16 mouse cellular contexts compared by ENCODE assay signal in the genomic region with DNA sequence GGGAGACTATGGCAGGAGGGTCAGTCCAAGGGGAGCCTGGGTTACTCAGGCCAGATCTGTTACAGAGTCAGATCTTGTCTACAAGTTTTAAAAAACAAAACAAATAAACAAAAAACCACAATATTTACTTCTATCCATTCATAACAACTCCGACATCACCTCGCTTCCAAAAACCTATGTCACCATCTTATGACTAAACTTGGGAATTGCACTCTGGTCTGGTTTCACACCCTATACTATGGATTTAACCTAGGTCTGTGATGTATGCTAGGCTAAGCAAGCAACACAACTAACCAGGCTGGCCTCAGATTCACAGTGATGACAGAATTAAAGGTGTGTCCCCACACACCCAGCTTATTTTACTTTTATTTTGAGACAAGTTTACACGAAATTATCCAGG. TPM values are rescaled to one million over a fixed set of nuclear protein-coding genes. Genes with fewer than 3 reads are reported as not detected.
DNase-seq lines count a peak whose midpoint lies in the region; ATAC-seq and TF ChIP-seq lines count a peak whose summit lies in the region.
"Had no signal": no experiment of that assay in that cellular context is flagged by ENCODE, and none has a peak within 500 bp of the region (broad histone marks: within the 10 kb centered on the region; RNA-seq: fewer than 3 reads in every experiment).

No protein-coding gene starts in this region.

- peak; percentile 62 for TF ChIP-seq CTCF in midbrain, postnatal 0 days (IDR thresholded peaks at IDR 0.05)

- H3K9me3 ChIP-seq in heart, embryonic 15.5 days (replicated peaks), result no peaks in the 10 kb centered on the region
- no peaks in the 10 kb centered on the region for H3K9me3 ChIP-seq in midbrain, embryonic 10.5 days (replicated peaks)
- H3K9me3 ChIP-seq in midbrain, embryonic 15.5 days, result no peaks in the 10 kb centered on the region
- no peaks in the 10 kb centered on the region for H3K9me3 ChIP-seq in forebrain, embryonic 14.5 days (replicated peaks; ENCODE audit: control insufficient read depth, low read length)
- no peaks in the 10 kb centered on the region for H3K9me3 ChIP-seq in midbrain, postnatal 0 days (ENCODE audit: low read length)
- H3K9me3 ChIP-seq: intestine, embryonic 15.5 days had no signal

- ATAC-seq in heart, embryonic 15.5 days (replicated peaks; ENCODE audit: insufficient number of reproducible peaks, insufficient read depth, low FRiP score, low read depth), result no peak
- no peak for ATAC-seq in midbrain, embryonic 15.5 days (replicated peaks)
- ATAC-seq in forebrain, embryonic 14.5 days, result no peak
- no peak for ATAC-seq in midbrain, postnatal 0 days (ENCODE audit: low FRiP score)
- ATAC-seq: intestine, embryonic 15.5 days; Patski had no signal

- no peak overlapping the region for H3K4me2 ChIP-seq in heart, embryonic 15.5 days
- no peak overlapping the region for H3K4me2 ChIP-seq in midbrain, embryonic 15.5 days
- no peak overlapping the region for H3K4me2 ChIP-seq in forebrain, embryonic 14.5 days (ENCODE audit: low read length)
- H3K4me2 ChIP-seq in midbrain, postnatal 0 days (ENCODE audit: low read depth, low read length, poor library complexity, severe bottlenecking), result peak overlapping the region; percentile 26; the same call in 1 of the 2 replicates
- H3K4me2 ChIP-seq: heart, embryonic 11.5 days had no signal

- no peaks in the 10 kb centered on the region for H3K27me3 ChIP-seq in heart, embryonic 15.5 days
- no peaks in the 10 kb centered on the region for H3K27me3 ChIP-seq in midbrain, embryonic 10.5 days (ENCODE audit: low read depth, poor library complexity, severe bottlenecking)
- H3K27me3 ChIP-seq in midbrain, embryonic 15.5 days (replicated peaks), result no peaks in the 10 kb centered on the region
- H3K27me3 ChIP-seq in forebrain, embryonic 14.5 days (replicated peaks; ENCODE audit: control insufficient read depth, insufficient read depth, low read length), result no peaks in the 10 kb centered on the region
- no peaks in the 10 kb centered on the region for H3K27me3 ChIP-seq in midbrain, postnatal 0 days (ENCODE audit: insufficient read depth, low read length)
- H3K27me3 ChIP-seq: intestine, embryonic 15.5 days; Patski had no signal

- peaks cover 19% of the 10 kb centered on the region for H3K4me1 ChIP-seq in heart, embryonic 15.5 days (replicated peaks)
- peaks cover 12% of the 10 kb centered on the region for H3K4me1 ChIP-seq in midbrain, embryonic 10.5 days
- H3K4me1 ChIP-seq in midbrain, embryonic 15.5 days, result peaks cover 6% of the 10 kb centered on the region; the same call in 1 of the 2 replicates
- no peaks in the 10 kb centered on the region for H3K4me1 ChIP-seq in forebrain, embryonic 14.5 days (ENCODE audit: control insufficient read depth, insufficient read depth, low read length)
- H3K4me1 ChIP-seq in midbrain, postnatal 0 days (ENCODE audit: insufficient read depth, low read length), result no peaks in the 10 kb centered on the region

- no peak overlapping the region for H3K27ac ChIP-seq in heart, embryonic 15.5 days
- peak overlapping the region; percentile 84 for H3K27ac ChIP-seq in midbrain, embryonic 10.5 days (replicated peaks)
- no peak overlapping the region for H3K27ac ChIP-seq in midbrain, embryonic 15.5 days
- no peak overlapping the region for H3K27ac ChIP-seq in forebrain, embryonic 14.5 days (ENCODE audit: low read depth, low read length)
- no peak overlapping the region for H3K27ac ChIP-seq in midbrain, postnatal 0 days (ENCODE audit: low read depth, low read length)
- H3K27ac ChIP-seq: intestine, embryonic 15.5 days had no signal

- H3K4me3 ChIP-seq in heart, embryonic 15.5 days, result no peak overlapping the region
- H3K4me3 ChIP-seq in midbrain, embryonic 10.5 days, result peak overlapping the region; percentile 38; the same call in 1 of the 2 replicates
- no peak overlapping the region for H3K4me3 ChIP-seq in midbrain, embryonic 15.5 days
- H3K4me3 ChIP-seq in forebrain, embryonic 14.5 days (ENCODE audit: low read depth, low read length), result no peak overlapping the region
- no peak overlapping the region for H3K4me3 ChIP-seq in midbrain, postnatal 0 days (ENCODE audit: low read depth, low read length)
- H3K4me3 ChIP-seq: intestine, embryonic 15.5 days had no signal

- peaks cover 13% of the 10 kb centered on the region; the same call in 1 of the 2 replicates for H3K36me3 ChIP-seq in heart, embryonic 15.5 days
- peaks cover 27% of the 10 kb centered on the region for H3K36me3 ChIP-seq in midbrain, embryonic 10.5 days
- H3K36me3 ChIP-seq in midbrain, embryonic 15.5 days (replicated peaks), result peaks cover 22% of the 10 kb centered on the region; the same call in 1 of the 2 replicates
- H3K36me3 ChIP-seq in forebrain, embryonic 14.5 days (ENCODE audit: control insufficient read depth, insufficient read depth, low read length), result peaks cover 28% of the 10 kb centered on the region
- peaks cover 22% of the 10 kb centered on the region for H3K36me3 ChIP-seq in midbrain, postnatal 0 days (ENCODE audit: insufficient read depth, low read length)

- no peak for DNase-seq in heart, adult 9 months (ENCODE audit: low spot score in 2 of 2)
- no peak for DNase-seq in midbrain, embryonic 10.5 days (ENCODE audit: low spot score)
- peak; percentile 43 for DNase-seq in forebrain, embryonic 14.5 days (ENCODE audit: low spot score)
- peak; percentile 42 for DNase-seq in midbrain, postnatal 0 days (ENCODE audit: low spot score)
- no peak for DNase-seq in ovary, adult 18-20 months (ENCODE audit: low spot score)
- DNase-seq in natural killer cell, adult 2 months (ENCODE audit: low spot score in 2 of 2), result no peak
- DNase-seq: adrenal gland, adult 8-10 months had no signal

- peak overlapping the region; percentile 44; the same call in 1 of the 2 replicates for H3K9ac ChIP-seq in heart, embryonic 15.5 days
- no peak overlapping the region for H3K9ac ChIP-seq in midbrain, embryonic 15.5 days
- H3K9ac ChIP-seq in forebrain, embryonic 14.5 days (ENCODE audit: low read length), result peak overlapping the region; percentile 48; the same call in 1 of the 2 replicates
- no peak overlapping the region for H3K9ac ChIP-seq in midbrain, postnatal 0 days (replicated peaks; ENCODE audit: low read length, poor library complexity, severe bottlenecking)
- H3K9ac ChIP-seq: intestine, embryonic 15.5 days had no signal

- WGBS in heart, embryonic 15.5 days, result 63% methylated on average over 3 of the region's 3 CpGs
- 68% methylated on average over 3 of the region's 3 CpGs for WGBS in midbrain, embryonic 10.5 days
- 70% methylated on average over 3 of the region's 3 CpGs for WGBS in midbrain, embryonic 15.5 days
- WGBS in forebrain, embryonic 14.5 days, result 66% methylated on average over 3 of the region's 3 CpGs
- 56% methylated on average over 3 of the region's 3 CpGs for WGBS in midbrain, postnatal 0 days

RNA-seq across cellular contexts. Expression of a gene that starts 1.6 kb away (rescaled TPM):
- 0.41 TPM in 1 of 2 replicates, not detected in the other for polyA plus RNA-seq in heart, embryonic 15.5 days (2015; fragmentation: Nextera tagmentation; extraction: Ambion mirVana)
- not detected in 2 replicates for polyA plus RNA-seq in midbrain, embryonic 10.5 days (2016; fragmentation: Nextera tagmentation; extraction: Ambion mirVana)
- not detected in 2 replicates for polyA plus RNA-seq in midbrain, embryonic 15.5 days (2015; fragmentation: Nextera tagmentation; extraction: Ambion mirVana)
- polyA plus RNA-seq in forebrain, embryonic 14.5 days (2014; fragmentation: Nextera tagmentation; extraction: Ambion mirVana), result not detected in 2 replicates
- total RNA-seq in midbrain, postnatal 0 days (2014; rRNA removed), result not detected in 2 replicates
- not detected in 2 replicates for polyA plus RNA-seq in midbrain, postnatal 0 days (2015; fragmentation: Nextera tagmentation; extraction: Ambion mirVana)
- total RNA-seq: adrenal gland, adult 8-10 months; layer of hippocampus, postnatal 14 days had no signal
- polyA plus RNA-seq: C2C12; heart, embryonic 11.5 days; intestine, embryonic 15.5 days; neural tube, embryonic 11.5 days; Patski; stomach, embryonic 16.5 days had no signal

RNA-seq across cellular contexts. Expression of a gene that starts 8.7 kb away (rescaled TPM):
- polyA plus RNA-seq in heart, embryonic 15.5 days (2015; fragmentation: Nextera tagmentation; extraction: Ambion mirVana), result 0.31 and 0.66 TPM in 2 replicates
- polyA plus RNA-seq in midbrain, embryonic 10.5 days (2016; fragmentation: Nextera tagmentation; extraction: Ambion mirVana), result 0.99 and 1.1 TPM in 2 replicates
- polyA plus RNA-seq in midbrain, embryonic 15.5 days (2015; fragmentation: Nextera tagmentation; extraction: Ambion mirVana), result 1.1 and 2.2 TPM in 2 replicates
- polyA plus RNA-seq in forebrain, embryonic 14.5 days (2014; fragmentation: Nextera tagmentation; extraction: Ambion mirVana), result 0.89 and 1.1 TPM in 2 replicates
- 0.99 and 3.7 TPM in 2 replicates for total RNA-seq in midbrain, postnatal 0 days (2014; rRNA removed)
- 1.3 and 1.8 TPM in 2 replicates for polyA plus RNA-seq in midbrain, postnatal 0 days (2015; fragmentation: Nextera tagmentation; extraction: Ambion mirVana)

RNA-seq across cellular contexts. Expression of a gene that starts 14.7 kb away (rescaled TPM):
- polyA plus RNA-seq in heart, embryonic 15.5 days (2015; fragmentation: Nextera tagmentation; extraction: Ambion mirVana), result 10.0 and 13.8 TPM in 2 replicates
- polyA plus RNA-seq in midbrain, embryonic 10.5 days (2016; fragmentation: Nextera tagmentation; extraction: Ambion mirVana), result 33.4 and 34.5 TPM in 2 replicates
- 25.9 and 28.9 TPM in 2 replicates for polyA plus RNA-seq in midbrain, embryonic 15.5 days (2015; fragmentation: Nextera tagmentation; extraction: Ambion mirVana)
- 31.3 and 34.2 TPM in 2 replicates for polyA plus RNA-seq in forebrain, embryonic 14.5 days (2014; fragmentation: Nextera tagmentation; extraction: Ambion mirVana)
- total RNA-seq in midbrain, postnatal 0 days (2014; rRNA removed), result 11.7 and 17.0 TPM in 2 replicates
- polyA plus RNA-seq in midbrain, postnatal 0 days (2015; fragmentation: Nextera tagmentation; extraction: Ambion mirVana), result 20.2 and 21.0 TPM in 2 replicates

RNA-seq across cellular contexts. Expression of a gene that starts 15.3 kb away (rescaled TPM):
- polyA plus RNA-seq in heart, embryonic 15.5 days (2015; fragmentation: Nextera tagmentation; extraction: Ambion mirVana), result 200 and 211 TPM in 2 replicates
- 299 and 306 TPM in 2 replicates for polyA plus RNA-seq in midbrain, embryonic 10.5 days (2016; fragmentation: Nextera tagmentation; extraction: Ambion mirVana)
- 316 and 319 TPM in 2 replicates for polyA plus RNA-seq in midbrain, embryonic 15.5 days (2015; fragmentation: Nextera tagmentation; extraction: Ambion mirVana)
- polyA plus RNA-seq in forebrain, embryonic 14.5 days (2014; fragmentation: Nextera tagmentation; extraction: Ambion mirVana), result 313 and 353 TPM in 2 replicates
- total RNA-seq in midbrain, postnatal 0 days (2014; rRNA removed), result 245 and 287 TPM in 2 replicates
- 325 and 332 TPM in 2 replicates for polyA plus RNA-seq in midbrain, postnatal 0 days (2015; fragmentation: Nextera tagmentation; extraction: Ambion mirVana)

RNA-seq across cellular contexts. Expression of a gene that starts 17.5 kb away (rescaled TPM):
- 64.7 and 80.1 TPM in 2 replicates for polyA plus RNA-seq in heart, embryonic 15.5 days (2015; fragmentation: Nextera tagmentation; extraction: Ambion mirVana)
- 56.7 and 68.5 TPM in 2 replicates for polyA plus RNA-seq in midbrain, embryonic 10.5 days (2016; fragmentation: Nextera tagmentation; extraction: Ambion mirVana)
- 105 and 113 TPM in 2 replicates for polyA plus RNA-seq in midbrain, embryonic 15.5 days (2015; fragmentation: Nextera tagmentation; extraction: Ambion mirVana)
- 69.9 and 75.7 TPM in 2 replicates for polyA plus RNA-seq in forebrain, embryonic 14.5 days (2014; fragmentation: Nextera tagmentation; extraction: Ambion mirVana)
- total RNA-seq in midbrain, postnatal 0 days (2014; rRNA removed), result 98.9 and 151 TPM in 2 replicates
- polyA plus RNA-seq in midbrain, postnatal 0 days (2015; fragmentation: Nextera tagmentation; extraction: Ambion mirVana), result 122 and 128 TPM in 2 replicates

Comparison
In these comparisons a context has a peak if more than half of its experiments do, and no peak if none do; other contexts are left out.
1. DNase-seq: peak in forebrain, embryonic 14.5 days (single experiment) and midbrain, postnatal 0 days (single experiment); none in heart, adult 9 months (0 of 2), midbrain, embryonic 10.5 days (single experiment), ovary, adult 18-20 months (single experiment) and natural killer cell, adult 2 months (0 of 2).
2. H3K9ac ChIP-seq: peak in heart, embryonic 15.5 days (single experiment) and forebrain, embryonic 14.5 days (single experiment); none in midbrain, embryonic 15.5 days (single experiment) and midbrain, postnatal 0 days (single experiment).